Mouse (Mus musculus): Measurements from ENCODE around the gene Mlip. TPM values are rescaled to one million over a fixed set of nuclear protein-coding genes. Genes with fewer than 3 reads are reported as not detected.

The Mlip gene
- polyA plus RNA-seq, 1 experiment from 2014 or later, result 113 TPM

- 0 out of 2 replicates have a peak, but pooled peaks have one; percentile 15 for ATAC-seq (ENCODE audit: insufficient number of reproducible peaks, insufficient read depth, low FRiP score, low read depth)
- H3K9me3 ChIP-seq (ENCODE audit: control insufficient read depth, low read length), result no peaks in the 10 kb centered on the region
- H3K4me2 ChIP-seq (ENCODE audit: low read length), result peak overlapping the region; percentile 63
- H3K27me3 ChIP-seq (ENCODE audit: control insufficient read depth, insufficient read depth, low read length), result no peaks in the 10 kb centered on the region
- peak overlapping the region; percentile 20 to 26; a peak in 3 of 4 replicates for H3K4me3 ChIP-seq (ENCODE audit: control insufficient read depth in 1 of 2, insufficient read depth in 1 of 2, low read depth in 1 of 2, low read length in 2 of 2)
- H3K4me1 ChIP-seq (ENCODE audit: control insufficient read depth in 2 of 2, insufficient read depth in 2 of 2, low read length in 2 of 2), result peaks cover 5 to 6% of the 10 kb centered on the region in 2 experiments; a peak in 2 of 4 replicates
- no peaks in the 10 kb centered on the region for H3K36me3 ChIP-seq (ENCODE audit: control insufficient read depth, insufficient read depth, low read length)
- H3K27ac ChIP-seq (replicated peaks in 1 of 2; ENCODE audit: control insufficient read depth in 1 of 2, insufficient read depth in 1 of 2, low read depth in 2 of 2, low read length in 2 of 2), result peak overlapping the region; percentile 57 to 59; a peak in 3 of 4 replicates
- WGBS, result 48% methylated on average over 12 of the region's 12 CpGs
- H3K9ac ChIP-seq (ENCODE audit: low read length), result peak overlapping the region; percentile 44; the same call in 1 of the 2 replicates
These were observed 32.8 kb upstream of the Mlip start for GRCm38 (mm10) chr9:77385611-77386010.

GRCm38 (mm10) chr9:77384651-77385050 is 31.9 kb upstream of the Mlip start:
- H3K4me2 ChIP-seq (ENCODE audit: low read length), result no peak overlapping the region
- ATAC-seq (ENCODE audit: insufficient number of reproducible peaks, insufficient read depth, low FRiP score, low read depth), result no peak
- no peaks in the 10 kb centered on the region for H3K9me3 ChIP-seq (ENCODE audit: control insufficient read depth, low read length)
- WGBS, result 89% methylated on average over 9 of the region's 9 CpGs
- H3K4me3 ChIP-seq (ENCODE audit: control insufficient read depth in 1 of 2, insufficient read depth in 1 of 2, low read depth in 1 of 2, low read length in 2 of 2), result no peak overlapping the region
- H3K9ac ChIP-seq (ENCODE audit: low read length), result no peak overlapping the region
- H3K27me3 ChIP-seq (ENCODE audit: control insufficient read depth, insufficient read depth, low read length), result no peaks in the 10 kb centered on the region
- no peak overlapping the region for H3K27ac ChIP-seq (replicated peaks in 1 of 2; ENCODE audit: control insufficient read depth in 1 of 2, insufficient read depth in 1 of 2, low read depth in 2 of 2, low read length in 2 of 2)
- H3K4me1 ChIP-seq (ENCODE audit: control insufficient read depth in 2 of 2, insufficient read depth in 2 of 2, low read length in 2 of 2), result peaks cover 5 to 6% of the 10 kb centered on the region in 2 experiments; a peak in 2 of 4 replicates
- H3K36me3 ChIP-seq (ENCODE audit: control insufficient read depth, insufficient read depth, low read length), result no peaks in the 10 kb centered on the region

GRCm38 (mm10) chr9:77383951-77384350 is 31.2 kb upstream of the Mlip start:
- Histone ChIP-seq H3K36me3 (ENCODE audit: control insufficient read depth, insufficient read depth, low read length) (no peaks in the 10 kb centered on the region), H3K4me1 (ENCODE audit: control insufficient read depth in 2 of 2, insufficient read depth in 2 of 2, low read length in 2 of 2) (peaks cover 5 to 6% of the 10 kb centered on the region in 2 experiments; a peak in 2 of 4 replicates), H3K4me3 (ENCODE audit: control insufficient read depth in 1 of 2, insufficient read depth in 1 of 2, low read depth in 1 of 2, low read length in 2 of 2) (no peak overlapping the region), H3K4me2 (ENCODE audit: low read length) (no peak overlapping the region), H3K27me3 (ENCODE audit: control insufficient read depth, insufficient read depth, low read length) (no peaks in the 10 kb centered on the region), H3K9ac (ENCODE audit: low read length) (no peak overlapping the region), H3K9me3 (ENCODE audit: control insufficient read depth, low read length) (no peaks in the 10 kb centered on the region), H3K27ac (replicated peaks in 1 of 2; ENCODE audit: control insufficient read depth in 1 of 2, insufficient read depth in 1 of 2, low read depth in 2 of 2, low read length in 2 of 2) (no peak overlapping the region)
- WGBS, result 77% methylated on average over 4 of the region's 4 CpGs
- no peak for ATAC-seq (ENCODE audit: insufficient number of reproducible peaks, insufficient read depth, low FRiP score, low read depth)

- ATAC-seq (ENCODE audit: insufficient number of reproducible peaks, insufficient read depth, low FRiP score, low read depth), result no peak
These were observed 29.7 kb upstream of the Mlip start for GRCm38 (mm10) chr9:77382514-77382913.

GRCm38 (mm10) chr9:77381565-77381964 is 28.8 kb upstream of the Mlip start:
- no peaks in the 10 kb centered on the region for H3K27me3 ChIP-seq (ENCODE audit: control insufficient read depth, insufficient read depth, low read length)
- no peak overlapping the region for H3K4me2 ChIP-seq (ENCODE audit: low read length)
- 16% methylated on average over 5 of the region's 5 CpGs for WGBS
- H3K36me3 ChIP-seq (ENCODE audit: control insufficient read depth, insufficient read depth, low read length), result no peaks in the 10 kb centered on the region
- H3K4me1 ChIP-seq (ENCODE audit: control insufficient read depth in 2 of 2, insufficient read depth in 2 of 2, low read length in 2 of 2), result peaks cover 15% of the 10 kb centered on the region in 2 experiments
- no peak overlapping the region for H3K27ac ChIP-seq (replicated peaks in 1 of 2; ENCODE audit: control insufficient read depth in 1 of 2, insufficient read depth in 1 of 2, low read depth in 2 of 2, low read length in 2 of 2)
- H3K9ac ChIP-seq (ENCODE audit: low read length), result no peak overlapping the region
- H3K9me3 ChIP-seq (ENCODE audit: control insufficient read depth, low read length), result no peaks in the 10 kb centered on the region
- H3K4me3 ChIP-seq (ENCODE audit: control insufficient read depth in 1 of 2, insufficient read depth in 1 of 2, low read depth in 1 of 2, low read length in 2 of 2), result no peak overlapping the region
- no peak for ATAC-seq (ENCODE audit: insufficient number of reproducible peaks, insufficient read depth, low FRiP score, low read depth)

More at GRCm38 (mm10) chr9:77382514-77382913, 29.7 kb upstream of the Mlip start:
- H3K4me2 ChIP-seq (ENCODE audit: low read length), result no peak overlapping the region
- no peak overlapping the region for H3K4me3 ChIP-seq (ENCODE audit: control insufficient read depth in 1 of 2, insufficient read depth in 1 of 2, low read depth in 1 of 2, low read length in 2 of 2)
- H3K4me1 ChIP-seq (ENCODE audit: control insufficient read depth in 2 of 2, insufficient read depth in 2 of 2, low read length in 2 of 2), result peaks cover 10 to 12% of the 10 kb centered on the region in 2 experiments
- H3K27me3 ChIP-seq (ENCODE audit: control insufficient read depth, insufficient read depth, low read length), result no peaks in the 10 kb centered on the region
- H3K27ac ChIP-seq (replicated peaks in 1 of 2; ENCODE audit: control insufficient read depth in 1 of 2, insufficient read depth in 1 of 2, low read depth in 2 of 2, low read length in 2 of 2), result no peak overlapping the region
- WGBS, result 46% methylated on average over 3 of the region's 3 CpGs
- no peaks in the 10 kb centered on the region for H3K9me3 ChIP-seq (ENCODE audit: control insufficient read depth, low read length)
- H3K9ac ChIP-seq (ENCODE audit: low read length), result no peak overlapping the region
- no peaks in the 10 kb centered on the region for H3K36me3 ChIP-seq (ENCODE audit: control insufficient read depth, insufficient read depth, low read length)

GRCm38 (mm10) chr9:77379625-77380024 is 26.9 kb upstream of the Mlip start:
- Histone ChIP-seq H3K9ac (ENCODE audit: low read length) (no peak overlapping the region), H3K4me1 (ENCODE audit: control insufficient read depth in 2 of 2, insufficient read depth in 2 of 2, low read length in 2 of 2) (peaks cover 10% of the 10 kb centered on the region in 2 experiments), H3K9me3 (ENCODE audit: control insufficient read depth, low read length) (no peaks in the 10 kb centered on the region), H3K36me3 (ENCODE audit: control insufficient read depth, insufficient read depth, low read length) (no peaks in the 10 kb centered on the region), H3K27me3 (ENCODE audit: control insufficient read depth, insufficient read depth, low read length) (no peaks in the 10 kb centered on the region), H3K4me2 (ENCODE audit: low read length) (no peak overlapping the region), H3K27ac (replicated peaks in 1 of 2; ENCODE audit: control insufficient read depth in 1 of 2, insufficient read depth in 1 of 2, low read depth in 2 of 2, low read length in 2 of 2) (no peak overlapping the region), H3K4me3 (ENCODE audit: control insufficient read depth in 1 of 2, insufficient read depth in 1 of 2, low read depth in 1 of 2, low read length in 2 of 2) (no peak overlapping the region)
- WGBS, result 26% methylated on average over 5 of the region's 5 CpGs
- ATAC-seq (ENCODE audit: insufficient number of reproducible peaks, insufficient read depth, low FRiP score, low read depth), result no peak

- H3K36me3 ChIP-seq (ENCODE audit: control insufficient read depth, insufficient read depth, low read length), result no peaks in the 10 kb centered on the region
- H3K4me2 ChIP-seq (ENCODE audit: low read length), result peak overlapping the region; percentile 29
- no peak for ATAC-seq (ENCODE audit: insufficient number of reproducible peaks, insufficient read depth, low FRiP score, low read depth)
- peak overlapping the region; percentile 15 to 30; a peak in 2 of 4 replicates for H3K27ac ChIP-seq (replicated peaks in 1 of 2; ENCODE audit: control insufficient read depth in 1 of 2, insufficient read depth in 1 of 2, low read depth in 2 of 2, low read length in 2 of 2)
- H3K4me3 ChIP-seq (ENCODE audit: control insufficient read depth in 1 of 2, insufficient read depth in 1 of 2, low read depth in 1 of 2, low read length in 2 of 2), result no peak overlapping the region
- H3K27me3 ChIP-seq (ENCODE audit: control insufficient read depth, insufficient read depth, low read length), result no peaks in the 10 kb centered on the region
- H3K9me3 ChIP-seq (ENCODE audit: control insufficient read depth, low read length), result no peaks in the 10 kb centered on the region
- H3K4me1 ChIP-seq (ENCODE audit: control insufficient read depth in 2 of 2, insufficient read depth in 2 of 2, low read length in 2 of 2), result peaks cover 10% of the 10 kb centered on the region in 2 experiments
- H3K9ac ChIP-seq (ENCODE audit: low read length), result no peak overlapping the region
- WGBS, result 35% methylated on average over 10 of the region's 10 CpGs
These were observed 24.9 kb upstream of the Mlip start for GRCm38 (mm10) chr9:77377696-77378095.

- H3K27ac ChIP-seq (replicated peaks in 1 of 2; ENCODE audit: control insufficient read depth in 1 of 2, insufficient read depth in 1 of 2, low read depth in 2 of 2, low read length in 2 of 2), result no peak overlapping the region
- no peak overlapping the region for H3K4me3 ChIP-seq (ENCODE audit: control insufficient read depth in 1 of 2, insufficient read depth in 1 of 2, low read depth in 1 of 2, low read length in 2 of 2)
- 64% methylated on average over 10 of the region's 10 CpGs for WGBS
- no peaks in the 10 kb centered on the region for H3K27me3 ChIP-seq (ENCODE audit: control insufficient read depth, insufficient read depth, low read length)
- no peak overlapping the region for H3K4me2 ChIP-seq (ENCODE audit: low read length)
- H3K9me3 ChIP-seq (ENCODE audit: control insufficient read depth, low read length), result no peaks in the 10 kb centered on the region
- ATAC-seq (ENCODE audit: insufficient number of reproducible peaks, insufficient read depth, low FRiP score, low read depth), result 0 out of 2 replicates have a peak, but pooled peaks have one; percentile 26
- H3K9ac ChIP-seq (ENCODE audit: low read length), result no peak overlapping the region
- H3K4me1 ChIP-seq (ENCODE audit: control insufficient read depth in 2 of 2, insufficient read depth in 2 of 2, low read length in 2 of 2), result peaks cover 10% of the 10 kb centered on the region in 2 experiments
- H3K36me3 ChIP-seq (ENCODE audit: control insufficient read depth, insufficient read depth, low read length), result no peaks in the 10 kb centered on the region
These were observed 24.3 kb upstream of the Mlip start for GRCm38 (mm10) chr9:77377082-77377481.

Measured in heart, embryonic 14.5 days (tissue).